Mouse (Mus musculus) effector memory CD4-positive, alpha-beta T cell, adult 5 months (primary cell): ENCODE data around the gene Ddx18. TPM values are rescaled to one million over a fixed set of nuclear protein-coding genes. Genes with fewer than 3 reads are reported as not detected.

ENCODE experiments used
- polyA plus RNA-seq: library from polyadenylated mRNA; unstranded; fragments of 100-300 nt; shearing (Covaris generic); gene quantifications from one replicate; pipeline ENCODE4 v1.2.1, GENCODE M21; 2017

Ddx18 gene
- polyA plus RNA-seq = 65.7 TPM

GRCm38 (mm10) chr1:121567521-121568489 lies at the start of gene Ddx18:
Gene Ddx18 (minus strand): TSS chr1:121567989.

GRCm38 (mm10) chr1:121528399-121528720 lies 39.4 kb downstream of the Ddx18 start, which contains the start of gene Htr5b:
Gene Htr5b (minus strand): TSS chr1:121528465.

Other genes with a start within 250 kb of the Ddx18 start
- 33.1 TPM for gene Insig2, start 235.4 kb downstream of the Ddx18 start, polyA plus RNA-seq
- 20.2 TPM for gene Ccdc93, start 136.9 kb downstream of the Ddx18 start, polyA plus RNA-seq
- gene Htr5b, start 39.5 kb downstream of the Ddx18 start, polyA plus RNA-seq = not detected